Mouse (Mus musculus) small intestine, adult 2 months (tissue): Measurements from ENCODE around the gene Pnrc2.

Experiments used
- CTCF ChIP-seq: fragments of 200-500 bp; IDR thresholded peaks from 2 replicates; pipeline ENCODE4 v1.5.1; 2012; ENCODE audit warnings: low read depth, mild to moderate bottlenecking, control low read depth, inconsistent platforms, low read length, moderate library complexity, mixed read lengths; ENCODE audit not compliant: insufficient replicate concordance, insufficient read length; ENCODE audit errors: extremely low read depth
- POLR2A ChIP-seq: fragments of 200-500 bp; IDR thresholded peaks from 2 replicates; pipeline ENCODE4 v1.6.1; 2012; ENCODE audit warnings: low read depth, mild to moderate bottlenecking, control low read depth, inconsistent platforms, low read length, moderate library complexity

DNA sequence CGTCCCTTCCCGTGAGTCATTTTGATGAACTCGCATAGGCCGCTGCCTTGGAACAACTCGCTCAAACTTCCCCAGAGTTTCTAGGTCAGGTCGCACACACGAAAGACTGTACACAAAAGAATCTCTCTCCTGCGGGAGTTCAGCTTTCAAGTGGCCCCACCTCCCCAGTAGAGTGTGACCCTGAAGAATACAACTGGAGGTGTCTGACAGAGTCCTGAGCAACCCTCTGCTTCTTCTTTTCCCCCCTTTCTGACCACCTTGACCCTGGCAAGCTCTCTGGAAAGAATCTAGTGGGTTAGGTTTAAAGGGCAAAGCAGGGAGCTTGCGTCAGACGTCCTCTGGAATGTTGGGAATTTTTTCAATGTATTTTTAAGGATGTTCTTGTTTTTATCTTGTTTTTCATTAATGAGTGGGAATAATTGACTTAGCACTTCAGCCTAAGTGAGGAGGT lies 9.8 kb upstream of the Pnrc2 start:
- TF ChIP-seq CTCF = no peak
- TF ChIP-seq POLR2A = no peak
